Mouse (Mus musculus): Measurements from ENCODE around the gene Pdia3. TPM values are rescaled to one million over a fixed set of nuclear protein-coding genes. Genes with fewer than 3 reads are reported as not detected.

Pdia3 gene
- polyA plus RNA-seq (2012), result 785 and 987 TPM in 2 replicates

GRCm38 (mm10) chr2:121413387-121414042, at the start of gene Pdia3, which contains the start of gene Catsper2:
TSS of gene Pdia3 (plus strand) at chr2:121413775.
TSS of gene Catsper2 (minus strand) at chr2:121413792.

GRCm38 (mm10) chr2:121386961-121387575, 26.5 kb upstream of the Pdia3 start, which contains the start of gene Strc:
TSS of gene Strc (minus strand) at chr2:121387168.

GRCm38 (mm10) chr2:121444178-121444577, 30.6 kb downstream of the Pdia3 start, which contains the start of gene Ell3:
TSS of gene Ell3 (minus strand) at chr2:121444278.

GRCm38 (mm10) chr2:121448739-121449535, 35.4 kb downstream of the Pdia3 start, which contains the start of gene Serf2:
TSS of gene Serf2 (plus strand) at chr2:121449195.

GRCm38 (mm10) chr2:121452990-121453389, 39.4 kb downstream of the Pdia3 start, which contains the start of gene Hypk:
TSS of gene Hypk (plus strand) at chr2:121453290.

GRCm38 (mm10) chr2:121456692-121457642, 43.4 kb downstream of the Pdia3 start, which contains the start of gene Serinc4:
TSS of gene Serinc4 (minus strand) at chr2:121456781.

GRCm38 (mm10) chr2:121473301-121474179, 60.0 kb downstream of the Pdia3 start, which contains the start of gene Mfap1b:
TSS of gene Mfap1b (minus strand) at chr2:121474067.

Other genes with a start within 250 kb of the Pdia3 start
- 14.5 and 16.1 TPM in 2 replicates for gene Tubgcp4, start 243.1 kb upstream of the Pdia3 start, polyA plus RNA-seq (2012)
- gene Zscan29, start 242.7 kb upstream of the Pdia3 start, polyA plus RNA-seq (2012), result 13.7 and 16.5 TPM in 2 replicates
- 22.0 and 34.2 TPM in 2 replicates for gene Trp53bp1, start 142.4 kb upstream of the Pdia3 start, polyA plus RNA-seq (2012)
- gene Map1a, start 124.2 kb upstream of the Pdia3 start, polyA plus RNA-seq (2012), result 0.01 and 0.30 TPM in 2 replicates
- gene Ppip5k1, start 58.4 kb upstream of the Pdia3 start, polyA plus RNA-seq (2012), result 5.6 and 6.3 TPM in 2 replicates
- not detected in 2 replicates for gene Ckmt1, start 56.1 kb upstream of the Pdia3 start, polyA plus RNA-seq (2012)
- 0.04 TPM in 1 of 2 replicates, not detected in the other for gene Strc, start 26.6 kb upstream of the Pdia3 start, polyA plus RNA-seq (2012)
- 0.24 and 0.29 TPM in 2 replicates for gene Catsper2, start within 50 bp of the Pdia3 start, polyA plus RNA-seq (2012)
- 0.05 TPM in 2 replicates for gene Ell3, start 30.5 kb downstream of the Pdia3 start, polyA plus RNA-seq (2012)
- 327 and 366 TPM in 2 replicates for gene Serf2, start 35.4 kb downstream of the Pdia3 start, polyA plus RNA-seq (2012)
- 73.0 and 125 TPM in 2 replicates for gene Hypk, start 39.5 kb downstream of the Pdia3 start, polyA plus RNA-seq (2012)
- 0.05 TPM in 1 of 2 replicates, not detected in the other for gene Serinc4, start 43.0 kb downstream of the Pdia3 start, polyA plus RNA-seq (2012)
- 3.7 and 4.6 TPM in 2 replicates for gene Mfap1b, start 60.3 kb downstream of the Pdia3 start, polyA plus RNA-seq (2012)
- gene Mfap1a, start 92.9 kb downstream of the Pdia3 start, polyA plus RNA-seq (2012), result 4.7 and 4.9 TPM in 2 replicates
- gene Wdr76, start 92.9 kb downstream of the Pdia3 start, polyA plus RNA-seq (2012), result 1.2 and 1.3 TPM in 2 replicates

Measured in megakaryocyte-erythroid progenitor cell, adult 5 weeks (primary cell).